Mouse (Mus musculus): Measurements from ENCODE around the gene 0610037L13Rik.

The 0610037L13Rik gene

DNA sequence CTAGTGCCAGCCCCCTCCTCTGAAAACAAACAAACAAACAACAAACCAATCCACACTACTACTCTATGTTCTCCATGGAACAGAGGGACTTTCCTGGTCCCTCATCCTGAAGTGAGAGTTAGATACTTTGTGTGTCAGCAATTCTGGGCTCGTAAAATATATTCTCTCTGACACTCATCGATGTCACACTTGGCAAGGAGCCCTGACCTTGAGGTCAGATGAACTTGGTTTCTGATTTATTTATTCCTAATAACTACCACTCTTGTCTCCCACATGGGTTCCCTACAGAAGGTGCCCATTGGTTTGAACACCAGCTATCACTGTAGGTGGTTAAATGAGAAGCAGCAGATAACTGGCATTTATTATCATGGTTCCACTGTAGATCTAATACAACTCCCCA is 30.7 kb downstream of the 0610037L13Rik start:
- DNase-seq: peak in 1 of 2 experiments; percentile 33

DNA sequence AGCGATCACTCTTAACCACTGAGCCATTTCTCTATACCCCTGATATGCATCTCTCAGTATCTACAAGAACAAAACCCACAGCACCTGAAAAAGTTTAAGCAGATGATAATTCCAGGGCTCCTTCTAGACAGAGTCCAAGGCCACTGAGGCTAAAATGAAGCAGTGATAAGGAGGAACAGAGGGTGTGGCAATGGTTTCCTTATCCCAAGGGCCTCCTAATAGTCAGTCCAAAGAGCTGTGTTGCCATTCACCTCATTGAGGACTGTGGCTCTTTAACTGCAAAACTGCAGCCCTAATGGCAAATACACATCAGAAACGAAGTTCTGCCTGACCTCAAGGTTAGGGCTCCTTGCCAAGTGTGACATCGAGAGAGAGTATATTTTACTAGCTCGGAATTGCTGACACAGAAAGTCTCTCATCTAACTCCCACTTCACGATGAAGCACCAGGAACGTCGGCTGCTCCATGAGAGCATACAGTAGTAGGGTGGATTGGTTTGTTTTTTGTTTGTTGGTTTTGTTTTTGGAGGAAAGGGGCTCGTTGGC is 31.6 kb downstream of the 0610037L13Rik start:
- peak; percentile 81 to 88 for DNase-seq

DNA sequence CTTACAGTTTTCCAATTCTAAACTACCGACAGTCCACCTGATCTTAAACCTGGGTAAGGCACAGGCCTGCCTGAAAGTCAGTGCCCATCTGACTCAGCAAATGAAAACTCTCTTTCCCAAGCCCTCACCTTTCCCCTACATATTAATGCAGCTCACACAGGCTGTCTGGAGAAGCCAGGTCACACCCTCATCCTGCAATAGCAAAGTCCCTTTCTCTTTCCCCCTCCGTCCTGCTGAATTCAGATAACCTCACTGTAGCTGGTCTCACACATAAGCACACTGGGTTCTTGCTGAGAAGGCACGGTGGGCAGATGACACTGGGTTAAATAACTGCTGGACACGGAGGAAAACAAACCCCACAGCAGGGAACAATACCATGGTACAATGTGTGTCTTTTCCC is 32.3 kb downstream of the 0610037L13Rik start:
- peak; percentile 54 to 86 for DNase-seq

DNA sequence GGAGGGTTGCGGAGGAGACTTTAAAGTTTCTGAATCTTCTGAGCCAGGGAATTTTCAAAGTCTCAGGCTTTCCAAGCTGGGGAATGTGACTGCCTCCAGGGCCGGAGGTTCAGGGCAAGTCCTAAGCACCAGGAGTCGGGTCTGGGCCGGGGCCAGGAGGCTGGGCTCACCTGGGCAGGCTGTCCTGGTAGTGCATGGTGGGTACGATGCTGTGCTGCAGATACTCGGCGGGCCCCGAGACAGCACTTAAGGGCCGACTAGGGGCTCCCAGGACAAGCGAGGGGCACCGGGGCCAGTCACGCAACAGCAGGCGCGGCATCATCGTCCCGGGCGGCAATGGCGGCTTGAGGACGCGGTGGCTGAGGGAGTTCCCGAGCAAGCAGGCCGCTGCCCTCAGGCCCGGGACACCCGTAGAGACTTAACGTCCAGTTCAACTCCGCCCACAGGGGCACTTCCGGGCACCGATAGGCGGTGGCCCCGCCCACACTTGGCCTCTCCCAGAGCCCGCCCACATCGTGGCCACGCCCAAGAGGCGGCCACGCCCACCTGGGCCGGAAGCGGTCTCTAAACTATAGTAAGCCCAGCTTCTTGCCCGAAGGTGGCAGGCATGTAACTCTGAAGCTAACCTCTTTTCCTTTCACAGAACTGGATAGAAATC is 33.7 kb downstream of the 0610037L13Rik start, which contains the start of gene Cpt2:
TSS of gene Cpt2 (minus strand) at position 466 of the 658 bp plus-strand sequence.
- DNase-seq: peak; percentile 98

DNA sequence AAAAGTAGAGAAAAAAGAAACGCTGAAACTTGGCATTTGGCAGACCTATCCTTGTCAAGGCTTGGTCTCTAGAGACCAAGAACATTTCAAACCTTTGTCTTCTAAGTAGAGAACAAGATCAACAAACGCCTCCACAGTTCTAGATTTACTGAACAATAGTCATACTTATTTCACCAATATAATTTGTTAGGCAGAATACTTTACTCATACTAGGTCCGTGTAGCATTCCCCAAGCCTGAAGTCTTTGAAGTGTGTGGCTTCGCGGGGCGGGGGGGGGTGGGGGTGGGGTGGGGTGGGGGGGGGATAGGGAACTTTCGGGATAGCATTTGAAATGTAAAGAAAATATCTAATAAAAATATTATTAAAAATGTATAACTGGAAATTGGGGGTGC is 34.2 kb downstream of the 0610037L13Rik start:
- DNase-seq: no peak

DNA sequence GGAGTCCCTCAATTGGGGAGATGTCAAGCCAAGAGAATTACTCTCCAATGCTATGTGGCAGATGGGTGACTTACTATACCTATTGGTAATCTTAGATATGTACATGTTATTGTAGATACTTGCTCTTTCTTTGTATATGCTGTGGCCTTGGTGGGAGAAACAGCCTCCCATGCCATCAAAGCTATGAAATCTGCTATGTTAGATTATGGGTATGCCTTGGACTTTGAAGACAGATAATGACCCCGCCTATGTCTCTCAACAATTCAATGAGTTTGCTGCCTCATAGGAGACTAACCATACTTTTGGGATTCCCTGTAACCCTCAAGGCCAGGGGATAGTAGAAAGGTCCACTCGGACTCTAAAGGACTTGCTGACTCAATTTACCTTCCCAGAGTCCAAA is 38.7 kb downstream of the 0610037L13Rik start:
- DNase-seq: no peak

- no peak for DNase-seq
These were observed 39.1 kb downstream of the 0610037L13Rik start for GRCm38 (mm10) chr4:107928726-107929125.

GRCm38 (mm10) chr4:107931453-107931852 is 41.8 kb downstream of the 0610037L13Rik start:
- no peak for DNase-seq

DNA sequence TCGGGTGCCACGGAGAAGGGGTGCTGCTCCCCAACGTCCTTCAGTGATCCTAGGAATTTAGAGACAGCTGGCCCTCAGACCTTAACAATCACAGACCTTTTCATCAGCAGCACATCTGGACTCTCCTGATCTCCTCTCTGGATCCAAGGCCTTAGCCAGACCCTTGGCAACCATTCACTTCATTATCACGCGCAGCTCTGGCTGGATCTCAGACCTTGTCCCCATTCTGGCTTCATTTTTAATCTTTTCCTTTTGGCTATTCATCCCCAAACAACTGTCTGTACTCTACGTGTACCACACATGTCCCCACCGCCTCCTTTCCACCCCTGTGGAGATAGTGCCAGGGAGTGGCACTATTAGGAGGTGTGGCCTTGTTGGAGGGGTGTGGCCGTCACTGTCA is 43.6 kb downstream of the 0610037L13Rik start:
- DNase-seq: no peak

DNA sequence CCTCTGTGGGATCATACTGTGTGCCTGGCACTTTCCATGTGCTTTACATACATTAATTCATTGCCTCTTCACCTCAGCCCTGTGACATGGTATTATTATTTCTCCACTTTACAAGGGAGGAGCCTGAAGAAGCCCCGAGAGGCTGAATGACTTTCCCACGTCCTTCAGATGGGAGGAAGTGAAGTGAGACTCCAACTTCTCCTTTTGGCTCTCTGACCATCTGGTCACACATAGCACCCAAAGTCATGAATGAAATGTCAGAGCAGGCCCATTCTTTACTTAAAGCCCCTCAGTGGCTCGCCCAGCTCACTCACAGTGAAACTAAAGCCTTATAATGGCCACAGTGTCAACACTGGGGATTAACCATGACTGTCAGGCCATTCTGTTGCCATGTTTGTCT is 45.6 kb downstream of the 0610037L13Rik start:
- no peak for DNase-seq

- DNase-seq: peak; percentile 75 to 89
These were observed 47.7 kb downstream of the 0610037L13Rik start for GRCm38 (mm10) chr4:107937338-107937737.

- DNase-seq: no peak
These were observed 48.5 kb downstream of the 0610037L13Rik start for GRCm38 (mm10) chr4:107938124-107938523.

DNA sequence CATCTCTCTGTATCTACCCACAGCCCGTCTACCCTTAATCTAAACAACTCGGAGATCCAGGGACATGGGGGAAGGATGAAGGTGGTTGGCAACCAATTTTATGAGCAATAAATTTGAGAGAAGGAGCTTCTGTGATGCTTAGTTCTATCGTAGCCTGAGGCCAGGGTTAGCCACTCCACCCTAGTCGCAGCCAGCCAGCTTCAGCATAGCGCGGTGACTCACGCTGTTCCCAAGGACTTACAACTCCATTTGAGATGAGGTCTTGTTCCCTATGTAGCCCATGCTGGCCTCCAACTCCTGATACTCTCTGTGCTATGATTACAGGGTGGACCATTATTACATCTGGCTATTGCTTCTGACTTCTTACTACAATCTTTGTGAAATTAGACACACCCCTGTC is 53.1 kb downstream of the 0610037L13Rik start:
- no peak for DNase-seq

DNA sequence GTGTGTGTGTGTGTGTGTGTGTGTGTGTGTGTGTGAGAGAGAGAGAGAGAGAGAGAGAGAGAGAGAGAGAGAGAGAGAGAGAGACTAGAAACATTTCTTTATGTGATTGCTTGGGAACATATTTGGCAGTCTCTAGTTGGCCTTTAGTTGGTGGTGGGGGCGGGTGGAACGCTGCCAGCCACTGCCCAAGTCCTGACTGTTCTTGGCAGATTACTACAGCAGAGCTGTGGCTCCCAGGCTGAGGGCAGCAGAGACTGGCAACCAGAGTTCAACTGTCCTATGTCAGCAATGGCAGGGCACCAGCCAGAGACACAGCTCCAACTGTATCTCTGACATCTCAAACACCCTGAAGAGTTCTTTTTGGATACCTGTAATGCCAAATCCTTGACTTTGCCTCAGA is 54.5 kb downstream of the 0610037L13Rik start:
- peak; percentile 47 to 51 for DNase-seq
